In the genomic region with DNA sequence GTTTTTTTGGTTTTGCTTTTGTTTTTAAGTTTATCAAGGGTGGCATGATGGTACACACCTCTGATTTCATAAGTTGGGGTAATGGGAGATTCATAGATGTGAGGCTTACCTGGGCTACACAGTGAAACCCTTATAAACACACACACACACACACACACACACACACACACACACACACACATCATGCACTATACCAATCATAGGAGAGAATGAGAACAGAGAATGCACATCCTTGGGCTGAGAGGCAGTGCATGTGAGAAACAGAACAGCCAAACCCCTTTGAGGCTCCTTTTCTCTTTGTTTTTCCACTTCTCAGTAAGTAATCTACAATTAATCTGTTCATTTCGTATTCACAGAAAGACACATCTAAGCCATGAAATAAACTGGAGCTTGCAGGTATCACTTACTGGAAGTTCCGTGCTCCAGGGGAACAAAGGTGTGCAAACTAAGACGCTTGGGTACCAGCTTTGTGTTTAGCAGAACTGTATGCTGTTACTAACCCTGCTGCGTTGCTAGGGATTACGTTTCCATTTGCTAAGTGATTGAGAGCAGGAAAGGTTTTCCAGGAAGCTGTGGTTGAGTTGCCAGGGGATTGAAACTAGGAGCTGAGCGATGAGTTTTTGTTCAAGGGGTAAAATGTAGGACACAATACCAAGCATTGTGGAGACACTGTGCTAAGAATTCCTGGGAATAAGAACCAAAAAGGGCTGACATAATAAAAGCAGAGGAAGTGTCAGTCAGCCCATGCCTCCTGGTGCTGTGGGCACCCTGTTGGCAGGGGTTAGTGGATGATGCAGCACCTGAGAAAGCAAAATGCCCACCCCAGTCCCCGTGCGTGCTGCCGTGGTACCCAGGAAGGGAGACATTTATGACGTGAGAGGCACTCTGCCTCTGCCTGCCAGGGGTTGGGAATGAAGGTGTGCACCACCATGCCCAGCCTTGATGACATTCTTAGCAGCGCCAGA, we compare ENCODE assay signal across 14 mouse cellular contexts. TPM values are rescaled to one million over a fixed set of nuclear protein-coding genes. Genes with fewer than 3 reads are reported as not detected.
A peak's percentile ranks its signal among the peaks of the same experiment; 100 is the strongest.
DNase-seq lines count a peak whose midpoint lies in the region; ATAC-seq and TF ChIP-seq lines count a peak whose summit lies in the region.
"Had no signal": no experiment of that assay in that cellular context is flagged by ENCODE, and none has a peak within 500 bp of the region (broad histone marks: within the 10 kb centered on the region; RNA-seq: fewer than 3 reads in every experiment).

No protein-coding gene starts in this region.

- H3K27ac ChIP-seq in kidney, embryonic 15.5 days = peak overlapping the region; percentile 70; the same call in 1 of the 2 replicates
- H3K27ac ChIP-seq in kidney, adult 2 months (ENCODE audit: insufficient read depth, low read depth, low read length) = no peak overlapping the region
- H3K27ac ChIP-seq in midbrain, embryonic 10.5 days (replicated peaks) = 0 out of 2 replicates have a peak overlapping the region, but pooled peaks have one; percentile 11
- H3K27ac ChIP-seq: embryonic facial prominence, embryonic 15.5 days; liver, embryonic 12.5 days had no signal

- no peak overlapping the region for H3K9ac ChIP-seq in kidney, embryonic 15.5 days
- H3K9ac ChIP-seq: embryonic facial prominence, embryonic 15.5 days; liver, embryonic 12.5 days had no signal

- H3K27me3 ChIP-seq in kidney, embryonic 15.5 days = no peaks in the 10 kb centered on the region
- no peaks in the 10 kb centered on the region for H3K27me3 ChIP-seq in kidney, adult 2 months (replicated peaks; ENCODE audit: control insufficient read depth, insufficient read depth, low read length)
- H3K27me3 ChIP-seq in midbrain, embryonic 10.5 days (ENCODE audit: low read depth, poor library complexity, severe bottlenecking) = no peaks in the 10 kb centered on the region
- H3K27me3 ChIP-seq: embryonic facial prominence, embryonic 15.5 days; liver, embryonic 12.5 days; Patski had no signal

- H3K4me2 ChIP-seq in kidney, embryonic 15.5 days = no peak overlapping the region
- H3K4me2 ChIP-seq: embryonic facial prominence, embryonic 15.5 days; liver, embryonic 12.5 days had no signal

- no peaks in the 10 kb centered on the region for H3K9me3 ChIP-seq in kidney, embryonic 15.5 days (replicated peaks)
- H3K9me3 ChIP-seq in midbrain, embryonic 10.5 days (replicated peaks) = no peaks in the 10 kb centered on the region
- H3K9me3 ChIP-seq: embryonic facial prominence, embryonic 15.5 days; liver, embryonic 12.5 days; megakaryocyte, embryonic 14.5 days had no signal

- no peak overlapping the region for H3K4me3 ChIP-seq in kidney, embryonic 15.5 days (replicated peaks)
- no peak overlapping the region for H3K4me3 ChIP-seq in kidney, adult 2 months (ENCODE audit: insufficient read depth, low read depth, low read length)
- no peak overlapping the region for H3K4me3 ChIP-seq in midbrain, embryonic 10.5 days
- H3K4me3 ChIP-seq: embryonic facial prominence, embryonic 15.5 days; liver, embryonic 12.5 days; megakaryocyte, embryonic 14.5 days had no signal

- TF ChIP-seq CTCF in kidney, adult 2 months (conservative IDR thresholded peaks at IDR 0.05; ENCODE audit: insufficient read depth, insufficient read length, low read depth, low read length) = no peak

- TF ChIP-seq POLR2A in kidney, adult 2 months (IDR thresholded peaks at IDR 0.05; ENCODE audit: low read depth, low read length) = no peak

- H3K36me3 ChIP-seq in kidney, embryonic 15.5 days = no peaks in the 10 kb centered on the region
- no peaks in the 10 kb centered on the region for H3K36me3 ChIP-seq in kidney, adult 2 months (ENCODE audit: control insufficient read depth, insufficient read depth, low read length)
- no peaks in the 10 kb centered on the region for H3K36me3 ChIP-seq in midbrain, embryonic 10.5 days
- H3K36me3 ChIP-seq: embryonic facial prominence, embryonic 15.5 days; liver, embryonic 12.5 days had no signal

- no peaks in the 10 kb centered on the region for H3K4me1 ChIP-seq in kidney, embryonic 15.5 days
- no peaks in the 10 kb centered on the region for H3K4me1 ChIP-seq in kidney, adult 2 months (ENCODE audit: control insufficient read depth, insufficient read depth, low read length)
- H3K4me1 ChIP-seq in midbrain, embryonic 10.5 days = peaks cover 7% of the 10 kb centered on the region
- H3K4me1 ChIP-seq: embryonic facial prominence, embryonic 15.5 days; liver, embryonic 12.5 days had no signal

- ATAC-seq in kidney, embryonic 15.5 days (replicated peaks; ENCODE audit: low FRiP score) = peak; percentile 34
- ATAC-seq: liver, embryonic 12.5 days; Patski had no signal

- 71% methylated on average over 11 of the region's 11 CpGs for WGBS in kidney, embryonic 15.5 days
- WGBS in kidney, adult 2 months = 54% methylated on average over 11 of the region's 11 CpGs
- 69% methylated on average over 11 of the region's 11 CpGs for WGBS in midbrain, embryonic 10.5 days

- DNase-seq in embryo, embryonic 10.5 days (ENCODE audit: low spot score) = peak; percentile 10
- no peak for DNase-seq in embryo, embryonic 9.5 days (ENCODE audit: extremely low spot score)
- no peak for DNase-seq in kidney, adult 2 months
- peak; percentile 4 for DNase-seq in R1 (ENCODE audit: low read depth, low spot score)
- no peak for DNase-seq in midbrain, embryonic 10.5 days (ENCODE audit: low spot score)
- no peak for DNase-seq in frontal cortex, postnatal 10 days (ENCODE audit: low spot score in 2 of 2)
- DNase-seq in thymus, postnatal 36 days = no peak
- DNase-seq: cerebellum, adult 9-11 months; spleen, adult 18-20 months had no signal

RNA-seq across cellular contexts. Expression of a gene that starts 53.0 kb away (rescaled TPM):
- 12.3 and 12.6 TPM in 2 replicates for polyA plus RNA-seq in kidney, embryonic 15.5 days (2015; fragmentation: Nextera tagmentation; extraction: Ambion mirVana)
- polyA plus RNA-seq in kidney, adult 2 months (2012; rRNA removed) = 1.6 and 2.1 TPM in 2 replicates
- 1.4 and 2.1 TPM in 2 replicates for polyA plus RNA-seq in midbrain, embryonic 10.5 days (2016; fragmentation: Nextera tagmentation; extraction: Ambion mirVana)
- polyA plus RNA-seq: Patski had no signal

Comparison
In these comparisons a context has a peak if more than half of its experiments do, and no peak if none do; other contexts are left out.
1. DNase-seq: peak in embryo, embryonic 10.5 days (single experiment) and R1 (single experiment); none in embryo, embryonic 9.5 days (single experiment), kidney, adult 2 months (single experiment), midbrain, embryonic 10.5 days (single experiment), frontal cortex, postnatal 10 days (0 of 2) and thymus, postnatal 36 days (0 of 2).